Mouse (Mus musculus): ENCODE results near the gene Gm20403.
"Not testable (repeated sequence)": the region's sequence is repeated elsewhere in the genome, so short reads cannot be mapped to it uniquely, and the experiment has no call there.

The Gm20403 gene

DNA sequence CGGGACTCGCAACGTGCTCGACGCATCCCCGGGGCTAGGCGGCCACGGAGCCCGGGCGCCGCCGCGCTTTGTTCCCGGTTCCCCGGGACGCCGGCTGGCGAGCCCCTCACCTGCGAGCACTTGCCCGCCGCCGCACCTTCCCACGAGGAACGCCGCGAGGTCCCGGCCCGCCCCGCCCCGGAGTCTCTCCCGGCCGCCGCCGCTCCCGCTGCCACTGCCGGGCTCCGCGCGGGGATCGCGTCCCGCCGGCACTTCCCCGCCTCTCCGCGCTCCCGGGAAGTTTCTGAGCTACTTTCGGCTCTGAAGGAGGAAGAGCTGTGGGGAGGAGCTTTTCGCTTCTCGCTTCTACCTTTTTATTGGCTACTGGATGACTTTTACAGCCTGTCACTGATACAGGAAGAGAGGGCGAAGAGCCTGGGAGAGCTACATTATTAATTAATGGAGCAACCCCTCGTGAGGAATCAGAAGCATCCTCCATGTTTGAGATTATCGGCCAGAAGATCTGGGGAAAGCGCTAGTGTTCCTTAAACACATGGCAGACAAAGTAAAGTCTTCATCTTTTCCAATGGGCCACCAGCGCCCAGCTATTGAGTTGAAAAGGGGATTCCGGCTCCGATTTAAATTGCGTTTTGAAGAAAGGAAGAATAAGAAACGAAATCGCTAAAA is at the start of gene Gm20403:
TSS of gene Gm20403 (minus strand) at position 478 of the 666 bp plus-strand sequence.
- DNase-seq (ENCODE audit: low read depth) = peak; percentile 72

DNA sequence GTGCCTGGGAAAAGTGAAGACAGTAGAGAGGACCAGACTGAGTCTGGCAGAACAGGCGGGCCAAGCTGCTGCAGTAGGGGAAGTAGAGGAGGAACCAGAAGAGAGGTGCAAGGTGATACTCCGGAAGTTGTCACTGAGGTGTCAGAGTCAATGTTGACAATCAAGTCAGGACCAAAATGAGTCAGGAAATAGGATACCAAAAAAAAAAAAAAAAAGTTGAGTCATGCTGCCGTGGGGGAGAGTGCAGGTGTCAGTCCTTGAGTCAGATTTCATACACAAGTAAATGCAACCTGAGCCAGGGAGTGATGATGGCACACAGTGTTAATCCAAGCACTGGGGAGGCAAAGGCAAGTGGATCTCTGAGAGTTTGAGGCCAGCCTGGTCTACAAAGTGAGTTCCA is 40.8 kb upstream of the Gm20403 start:
- DNase-seq (ENCODE audit: low read depth) = no peak

DNA sequence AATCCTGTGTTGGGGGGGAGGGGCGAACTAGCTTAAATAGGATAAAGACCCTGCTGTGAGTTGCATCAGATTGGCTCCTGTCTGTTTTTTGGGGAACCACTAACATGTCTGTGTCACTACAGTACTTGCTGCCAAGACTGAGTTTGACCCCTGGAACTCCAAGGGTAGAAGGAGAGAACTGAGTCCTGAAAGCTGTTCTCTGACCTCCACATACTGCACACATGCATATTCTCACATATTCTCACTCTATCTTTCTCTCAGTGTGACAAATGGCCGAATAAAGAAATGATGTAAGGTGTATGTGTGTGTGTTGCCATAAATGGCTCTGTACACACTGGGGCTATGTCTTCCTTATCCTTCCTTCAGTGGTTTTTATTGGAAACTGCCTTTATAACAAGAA is 37.0 kb upstream of the Gm20403 start:
- no peak for DNase-seq (ENCODE audit: low read depth)

DNA sequence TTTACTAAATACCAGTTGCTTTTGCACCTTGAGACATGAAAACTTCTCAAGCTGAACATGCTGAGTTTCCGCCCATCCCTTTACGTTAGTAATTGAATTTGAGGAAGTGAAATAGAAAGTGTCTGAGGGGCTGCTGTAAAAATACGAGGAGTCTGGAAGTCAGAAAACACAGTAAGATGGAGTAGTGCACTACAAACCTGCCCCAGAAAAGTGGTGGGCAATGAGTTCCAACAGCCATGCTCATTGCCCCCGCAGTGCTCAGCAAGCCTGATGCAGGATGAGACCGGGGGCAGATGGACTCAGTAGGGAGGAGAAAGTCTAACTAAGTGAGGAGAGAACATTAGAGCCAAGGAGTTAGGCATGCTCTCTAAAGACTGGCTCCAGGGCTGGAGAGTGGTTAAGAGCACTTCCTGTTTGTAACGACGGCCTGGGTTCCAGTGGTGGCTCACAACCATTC is 33.1 kb upstream of the Gm20403 start:
- DNase-seq (ENCODE audit: low read depth) = no peak

DNA sequence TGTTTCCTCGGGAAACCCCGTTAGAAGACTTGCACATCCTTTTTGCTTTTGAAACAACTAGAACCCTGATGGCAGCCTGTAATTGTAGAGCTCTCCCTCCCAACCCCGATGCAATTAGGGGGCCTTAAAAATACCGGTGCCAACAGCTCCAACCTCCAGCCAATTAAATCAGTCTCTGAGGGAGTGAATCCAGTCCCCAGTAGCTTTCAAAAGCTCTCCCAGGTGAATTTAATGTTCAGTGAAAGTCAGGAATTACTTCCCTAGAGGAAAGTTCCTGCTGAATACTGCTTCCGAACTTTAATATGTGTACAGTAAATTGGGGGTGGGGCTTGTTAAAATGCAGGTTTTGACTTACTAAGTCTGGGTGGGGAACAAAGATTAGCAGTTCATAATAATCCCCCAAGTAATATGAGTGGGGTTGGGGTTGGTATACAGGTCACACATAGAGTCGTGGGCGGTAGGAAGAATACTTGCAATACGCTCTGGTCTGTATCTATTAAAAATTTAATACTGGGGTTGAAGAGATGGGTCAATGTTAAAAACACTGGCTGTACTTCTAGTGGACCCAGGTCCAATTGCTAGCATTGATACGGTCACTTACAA is 30.9 kb upstream of the Gm20403 start:
- no peak for DNase-seq (ENCODE audit: low read depth)

DNA sequence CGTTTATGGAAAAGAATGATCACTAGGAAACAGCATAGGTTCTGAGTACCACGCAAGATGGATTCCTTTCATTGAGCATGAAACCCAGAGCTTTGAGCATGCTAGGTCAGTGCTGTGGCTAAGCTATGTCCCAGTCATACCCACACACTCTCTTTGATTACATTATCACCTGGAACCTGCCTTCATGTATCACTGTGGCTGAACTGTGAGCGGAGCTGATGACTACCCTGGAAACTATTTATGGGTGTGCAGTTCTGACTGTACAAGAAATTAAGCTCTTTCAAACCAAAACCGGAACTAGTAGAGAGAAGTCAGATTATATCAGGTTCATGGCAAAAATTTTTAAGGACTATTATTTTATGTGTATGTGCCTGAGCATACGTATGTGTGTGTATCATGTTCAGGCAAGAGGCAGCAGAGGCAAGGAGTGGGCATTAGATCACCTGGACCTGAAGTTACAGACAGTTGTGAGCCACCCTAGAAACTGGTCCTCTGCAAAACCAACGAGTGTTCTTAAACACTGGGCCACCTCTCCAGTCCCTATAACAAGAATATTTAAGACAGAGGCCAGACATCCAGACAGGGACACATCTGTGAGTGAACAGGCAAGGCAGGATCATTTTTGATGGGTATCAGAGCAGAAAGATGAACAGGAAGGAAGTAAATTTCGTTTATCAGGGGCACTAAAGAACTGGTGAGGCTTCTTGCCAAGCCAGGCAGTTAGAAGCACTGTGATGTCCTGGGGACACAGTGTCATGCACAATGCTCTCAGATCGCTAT is 30.2 kb upstream of the Gm20403 start:
- no peak for DNase-seq (ENCODE audit: low read depth)

DNA sequence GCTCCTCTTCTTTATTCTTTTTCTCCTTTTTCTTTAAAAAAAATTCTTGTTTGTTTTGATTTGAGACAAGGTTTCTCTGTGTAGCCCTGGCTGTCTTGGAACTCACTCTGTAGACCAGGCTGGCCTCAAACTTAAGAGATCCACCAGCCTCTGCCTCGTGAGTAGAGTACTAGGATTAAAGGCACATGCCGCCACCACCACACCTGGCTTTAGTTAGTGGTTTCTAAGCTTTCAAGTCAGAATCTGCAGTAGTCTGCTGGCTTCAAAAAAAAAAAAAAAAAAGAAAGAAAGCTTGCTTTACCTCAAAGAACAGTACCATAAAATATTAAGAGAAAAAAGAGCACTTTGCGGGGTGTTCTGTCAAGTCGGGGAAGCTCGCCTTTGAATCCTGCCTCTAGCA is 29.1 kb upstream of the Gm20403 start:
- no peak for DNase-seq (ENCODE audit: low read depth)

DNA sequence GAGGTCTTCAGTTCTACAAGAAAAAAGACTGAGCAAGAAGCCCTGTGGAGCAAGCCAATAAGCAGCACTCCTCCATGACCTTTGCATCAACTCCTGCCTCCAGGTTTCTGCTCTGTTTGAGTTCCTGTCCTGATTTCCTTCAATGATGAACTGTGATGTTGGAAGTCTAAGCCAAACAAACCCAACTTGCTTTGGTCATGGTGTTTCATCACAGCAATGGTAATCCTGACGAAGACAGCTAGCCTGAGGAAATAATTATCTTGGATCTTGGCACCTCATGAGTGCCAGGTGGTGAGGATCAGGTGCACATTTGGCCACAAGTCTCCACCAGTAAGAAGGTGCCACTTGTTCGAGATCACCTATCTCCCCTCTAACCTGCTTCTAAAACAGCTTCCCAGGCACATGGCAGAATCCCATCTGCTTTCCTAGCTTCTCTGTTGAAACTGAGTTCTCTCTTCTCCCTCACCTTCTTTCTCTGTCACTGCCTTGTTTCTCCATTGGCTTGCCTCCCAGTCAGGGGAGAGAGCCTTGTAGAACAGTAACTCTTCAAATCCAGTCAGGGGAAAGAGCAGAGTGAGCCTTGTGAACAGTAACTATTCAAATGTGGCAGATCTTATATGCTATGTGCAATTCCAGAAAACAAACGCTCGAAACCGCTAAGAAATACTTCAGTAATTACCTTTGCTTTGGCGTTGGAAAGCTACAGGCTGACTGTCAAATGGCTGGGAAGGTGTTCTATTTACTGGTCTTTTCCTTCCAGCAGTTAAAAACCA is 27.5 kb upstream of the Gm20403 start, which contains the start of gene Baz1a:
TSS of gene Baz1a (minus strand) at position 723 of the 773 bp plus-strand sequence.
- DNase-seq (ENCODE audit: low read depth) = no peak

DNA sequence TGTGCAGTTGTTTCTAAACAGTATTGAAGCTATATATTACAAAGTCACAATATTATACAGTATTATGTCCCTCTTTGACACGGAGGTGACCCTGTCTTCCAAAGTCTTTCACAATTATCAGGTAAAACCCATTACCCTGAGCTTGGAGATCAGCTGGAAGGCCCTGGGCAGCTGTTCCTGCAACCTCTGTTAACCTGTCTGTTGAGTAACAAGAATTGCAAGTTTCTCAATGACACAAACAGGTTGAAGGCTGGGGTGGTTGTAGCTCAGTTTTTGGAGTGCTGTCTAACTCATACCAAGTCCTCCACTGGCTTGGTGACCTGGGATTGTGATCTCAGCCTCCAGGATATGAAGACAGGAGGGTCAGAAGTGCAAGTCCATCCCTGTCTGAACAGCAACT is 26.7 kb upstream of the Gm20403 start:
- no peak for DNase-seq (ENCODE audit: low read depth)

DNA sequence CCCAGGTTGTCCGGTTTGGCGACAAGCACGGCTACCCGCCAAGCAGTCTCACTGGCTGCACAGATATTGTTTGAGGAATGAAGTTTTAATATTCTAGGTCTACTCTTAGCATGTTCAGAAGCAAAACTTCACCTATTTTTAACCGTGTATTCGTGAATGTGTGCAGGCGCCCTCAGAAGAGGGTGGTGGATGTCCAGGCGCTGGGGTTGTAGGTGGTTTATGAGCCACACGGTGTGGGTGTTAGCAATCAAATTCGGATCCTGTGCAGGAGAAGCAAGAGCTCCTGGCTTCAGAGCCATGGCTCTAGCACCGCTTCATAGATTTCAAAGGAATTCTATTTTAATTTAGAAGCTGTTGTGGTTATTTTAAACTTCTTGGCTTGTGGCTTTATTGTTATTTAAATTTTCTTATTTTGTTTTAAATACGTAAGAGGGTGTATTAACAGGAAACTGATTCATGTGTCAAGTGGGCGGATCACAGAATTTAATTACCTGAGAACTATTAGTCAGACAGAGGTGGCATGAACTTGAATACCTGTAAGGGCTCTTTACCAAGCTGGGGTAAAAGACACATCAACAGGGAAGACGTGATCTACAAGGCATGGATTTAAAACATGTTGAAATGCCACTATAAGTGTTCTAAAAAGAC is 21.2 kb upstream of the Gm20403 start:
- DNase-seq (ENCODE audit: low read depth) = no peak

DNA sequence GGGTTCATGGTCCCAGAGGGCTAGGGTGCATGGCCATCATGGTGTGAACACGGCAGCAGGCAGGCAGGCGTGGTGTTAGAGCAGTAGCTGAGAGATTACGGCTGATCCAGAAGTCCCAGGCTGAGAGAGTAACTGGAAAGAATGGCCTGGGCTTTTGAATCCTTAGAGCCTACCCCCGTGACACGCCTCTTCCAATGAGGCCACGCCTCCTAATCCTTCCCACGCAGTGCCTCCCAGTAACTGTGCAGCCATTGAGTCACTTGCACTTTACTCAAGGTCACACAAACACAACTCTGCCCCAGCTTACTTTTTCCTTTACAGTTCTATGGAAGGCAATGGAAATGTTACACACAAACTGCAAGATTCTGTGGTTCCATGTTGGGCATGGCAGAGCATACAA is 19.7 kb upstream of the Gm20403 start:
- DNase-seq (ENCODE audit: low read depth) = no peak

DNA sequence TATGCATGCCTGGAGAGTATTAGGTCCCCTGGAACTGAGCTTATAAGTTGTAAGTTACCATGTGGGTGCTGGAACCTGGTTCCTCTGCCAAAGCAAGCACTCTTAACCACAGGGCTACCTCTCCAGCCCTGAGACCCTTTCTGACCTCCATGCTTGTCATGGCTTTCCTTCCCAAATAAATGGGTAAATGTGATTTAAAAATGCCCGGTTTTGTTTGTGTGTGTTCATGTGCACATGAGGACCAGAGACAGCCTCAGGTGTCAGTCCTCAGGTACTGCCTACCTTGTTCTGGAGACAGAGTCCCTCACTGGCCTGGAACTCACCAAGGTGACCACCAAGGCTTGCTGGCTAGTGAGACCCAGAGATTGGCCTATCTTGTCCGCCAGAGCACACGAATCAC is 18.1 kb upstream of the Gm20403 start:
- no peak for DNase-seq (ENCODE audit: low read depth)

DNA sequence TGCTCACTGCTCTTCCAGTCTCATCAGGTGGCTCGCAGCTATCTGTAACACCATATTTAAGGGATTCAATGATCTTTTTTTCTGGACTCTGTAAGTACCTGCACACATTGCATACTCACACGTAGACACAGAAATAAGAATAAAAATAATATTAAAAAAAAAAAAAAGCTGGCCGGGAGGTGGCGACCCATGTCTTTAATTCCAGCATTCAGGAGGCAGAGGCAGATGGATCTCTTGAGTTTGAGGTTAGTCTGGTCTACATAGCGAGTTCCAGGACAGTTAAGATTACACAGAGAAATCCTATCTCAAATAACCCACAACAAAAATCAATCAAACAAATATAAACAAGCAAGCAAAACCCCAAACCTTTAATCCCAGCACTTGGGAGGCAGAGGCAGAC is 17.5 kb upstream of the Gm20403 start:
- no peak for DNase-seq (ENCODE audit: low read depth)

DNA sequence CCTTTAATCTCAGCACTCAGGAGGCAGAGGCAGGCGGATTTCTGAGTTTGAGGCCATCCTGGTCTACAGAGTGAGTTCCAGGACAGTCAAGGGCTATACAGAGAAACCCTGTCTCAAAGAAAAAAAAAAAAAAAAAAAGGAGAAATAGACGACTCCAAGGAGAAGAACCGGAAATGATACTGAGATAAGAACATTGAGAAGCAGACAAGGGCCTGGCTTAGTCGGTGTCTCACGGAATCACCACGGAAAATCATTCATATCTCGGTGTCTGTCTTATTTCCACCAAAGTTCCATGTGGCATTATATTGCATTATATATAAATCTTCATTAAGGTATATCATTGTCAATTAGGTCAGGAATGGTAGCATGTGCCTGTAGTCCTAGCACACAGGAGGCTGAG is 16.2 kb upstream of the Gm20403 start:
- not testable (repeated sequence) for DNase-seq (ENCODE audit: low read depth)

DNA sequence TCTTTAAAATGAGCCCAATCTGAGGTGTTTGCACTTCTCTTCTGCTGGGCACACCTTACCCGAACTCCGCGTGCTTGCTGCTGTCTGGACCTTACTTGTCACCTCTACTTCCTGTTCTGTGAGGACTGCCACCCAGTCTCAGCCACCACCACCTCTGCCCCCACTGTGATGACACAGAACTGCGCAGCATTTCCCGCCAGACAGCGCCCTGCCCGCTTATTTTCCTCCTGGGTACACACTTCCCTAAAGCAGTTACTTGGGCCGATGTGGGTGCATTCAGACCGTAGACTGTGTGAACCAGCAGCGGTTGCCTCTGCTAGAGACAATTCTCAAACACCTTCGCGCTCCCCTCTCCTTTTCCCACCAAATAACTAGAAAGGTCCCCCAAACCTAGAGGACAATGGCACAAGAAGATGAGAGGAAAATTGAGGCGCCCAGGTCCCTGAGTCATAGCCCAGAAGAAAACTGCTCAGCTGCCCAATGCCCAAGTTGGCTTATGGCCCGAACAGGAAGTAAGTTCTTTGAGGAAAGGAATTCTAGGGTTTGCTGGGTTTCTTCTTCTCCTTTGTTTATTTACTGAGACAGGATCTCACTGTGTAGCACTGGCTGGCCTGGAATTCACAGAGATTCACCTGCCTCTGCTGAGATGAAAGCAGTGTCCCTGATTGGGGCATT is 12.8 kb upstream of the Gm20403 start:
- no peak for DNase-seq (ENCODE audit: low read depth)

DNA sequence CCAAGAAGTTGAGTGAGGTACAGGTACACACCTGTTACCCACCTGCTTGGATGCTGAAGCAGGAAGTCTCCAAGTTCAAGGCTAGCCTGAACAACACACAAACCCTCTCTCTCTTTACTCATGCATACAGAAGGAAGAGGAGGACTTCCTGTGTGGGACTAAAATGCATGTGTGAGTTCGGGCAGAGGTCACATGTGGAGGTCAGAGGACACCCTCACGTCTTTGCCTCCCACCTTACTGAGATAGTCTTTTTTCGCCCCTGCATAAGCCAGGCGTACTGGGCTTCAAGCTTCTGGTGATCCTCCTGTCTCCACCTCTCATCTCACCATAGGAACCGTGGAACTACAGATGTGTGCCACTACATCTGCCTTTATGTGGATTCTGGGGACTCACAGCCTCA is 12.1 kb upstream of the Gm20403 start:
- no peak for DNase-seq (ENCODE audit: low read depth)

DNA sequence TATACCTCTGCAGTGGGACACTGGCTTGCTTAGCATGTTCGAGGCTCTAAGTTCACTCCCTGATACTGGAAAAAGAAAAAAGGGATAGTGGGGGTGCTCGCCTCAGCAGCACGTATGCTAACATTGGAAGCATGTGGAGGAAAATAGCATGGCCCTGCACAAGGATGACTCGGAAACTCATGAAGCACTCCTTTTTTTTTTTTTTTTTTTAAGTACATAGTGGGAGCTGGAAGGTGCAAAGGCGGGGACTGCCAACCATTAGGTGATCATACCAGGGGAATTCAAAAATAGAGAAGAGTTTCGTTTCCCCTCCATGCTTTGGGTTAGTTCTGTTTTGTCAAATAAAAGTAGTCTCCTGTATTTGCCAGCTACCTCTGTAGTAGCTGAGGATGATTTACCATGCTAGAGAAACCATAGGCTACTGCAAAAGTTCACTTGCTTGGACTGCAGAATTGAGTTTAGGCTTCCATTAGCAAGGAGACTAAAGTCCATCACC is 10.7 kb upstream of the Gm20403 start:
- no peak for DNase-seq (ENCODE audit: low read depth)

DNA sequence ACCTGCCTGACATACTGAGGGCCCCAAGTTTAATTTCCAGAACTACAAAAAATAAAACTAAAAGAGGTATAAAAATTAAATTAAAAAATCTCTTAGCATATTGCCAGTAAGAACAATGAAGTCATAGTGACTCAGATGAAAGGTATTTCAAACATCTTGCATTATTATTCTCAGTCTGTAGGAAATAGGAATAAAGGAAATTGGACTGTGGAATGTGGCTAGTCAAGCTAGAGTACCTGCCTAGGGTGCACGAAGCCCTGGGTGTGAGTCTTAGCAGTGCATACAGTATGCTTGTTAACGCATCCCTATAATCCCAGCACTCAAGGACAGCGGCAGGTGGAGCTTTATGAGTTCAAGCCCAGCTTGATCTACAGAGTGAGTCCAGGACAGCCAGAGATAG is 9.6 kb upstream of the Gm20403 start:
- DNase-seq (ENCODE audit: low read depth) = no peak

DNA sequence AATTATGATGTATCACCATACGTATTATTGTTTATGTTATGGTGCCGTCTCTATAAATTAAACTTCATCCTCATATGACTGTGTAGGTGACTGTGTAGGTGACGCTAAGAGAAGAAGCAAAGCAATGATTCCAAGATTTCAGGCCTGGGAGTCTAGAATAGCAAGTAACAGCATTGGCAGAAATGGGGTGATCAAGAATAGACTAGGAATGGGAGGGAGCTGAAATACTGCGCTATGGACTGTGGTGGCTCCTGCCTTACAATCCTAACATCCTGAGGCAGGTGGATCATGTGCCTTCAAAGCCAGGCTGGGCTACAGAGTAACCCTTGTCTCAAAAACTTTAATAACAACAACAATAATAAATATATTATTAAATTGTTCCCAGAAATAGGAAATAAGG is 8.1 kb upstream of the Gm20403 start:
- no peak for DNase-seq (ENCODE audit: low read depth)

DNA sequence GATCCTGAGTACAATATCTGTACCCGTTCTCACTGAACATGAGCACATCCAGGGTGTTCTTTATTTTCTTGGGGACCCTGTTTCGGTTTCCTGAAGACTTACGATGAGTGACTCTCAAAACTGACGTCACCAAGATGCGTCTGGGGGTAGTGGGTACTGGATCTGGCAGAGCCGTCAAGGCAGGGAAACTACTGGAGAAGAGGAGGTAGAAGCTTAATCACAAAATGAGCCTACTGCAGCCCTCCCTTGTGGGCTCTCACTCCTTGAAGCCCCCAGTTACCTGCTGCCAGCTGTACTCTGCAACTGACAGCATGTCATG is 7.7 kb upstream of the Gm20403 start:
- no peak for DNase-seq (ENCODE audit: low read depth)

Data from c-Kit-positive CD71-positive TER-119-negative erythroid progenitor cells, embryonic 14.5 days (primary cell).